Mouse (Mus musculus) ZHBTc4 (cell line): Measurements from ENCODE around the gene F5.
"Not testable (repeated sequence)": the region's sequence is repeated elsewhere in the genome, so short reads cannot be mapped to it uniquely, and the experiment has no call there.

Experiments used
- DNase-seq: peaks from one replicate; pipeline ENCODE4 v3.0.0-alpha.2; 2011; ENCODE audit warnings: low read depth, low spot score

F5 gene

DNA sequence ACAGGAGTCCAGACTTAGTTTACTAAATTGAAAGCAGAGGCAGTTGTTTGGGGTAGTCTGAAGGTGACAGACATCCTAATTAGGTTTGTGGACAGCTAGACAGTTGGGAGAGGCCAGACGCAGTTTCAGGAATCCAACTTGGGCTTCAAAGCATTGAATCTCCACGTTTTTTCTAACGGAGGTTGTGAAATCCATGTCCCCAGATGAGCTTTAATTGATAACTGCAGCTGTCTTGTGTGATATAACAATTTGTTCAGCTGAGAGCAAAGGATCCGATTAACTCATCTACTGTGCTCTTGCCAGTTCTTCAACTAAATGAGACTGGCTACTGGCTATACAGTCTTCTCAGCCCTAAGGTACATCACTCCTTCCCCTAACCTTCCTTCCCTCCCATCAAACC lies 6.9 kb downstream of the F5 start:
- no peak for DNase-seq

DNA sequence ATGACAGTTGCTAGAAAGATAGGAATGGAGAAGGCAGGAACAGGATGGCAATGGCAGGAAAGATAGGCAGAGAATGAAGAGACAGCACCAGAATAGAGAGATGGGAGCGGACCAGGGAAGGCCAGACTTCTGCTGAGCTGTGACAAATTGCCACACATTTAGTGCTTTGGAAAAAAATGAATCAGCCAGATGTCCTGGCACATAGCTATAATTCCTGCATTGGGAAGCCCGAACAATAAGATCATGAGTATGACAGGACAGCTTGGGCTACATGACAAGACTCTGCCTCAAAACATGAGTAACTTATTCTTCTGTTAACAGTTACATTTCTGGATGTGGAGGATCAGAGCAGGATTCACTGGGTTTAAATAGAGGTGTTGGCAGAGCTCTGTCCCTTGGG lies 8.1 kb downstream of the F5 start:
- DNase-seq: no peak

DNA sequence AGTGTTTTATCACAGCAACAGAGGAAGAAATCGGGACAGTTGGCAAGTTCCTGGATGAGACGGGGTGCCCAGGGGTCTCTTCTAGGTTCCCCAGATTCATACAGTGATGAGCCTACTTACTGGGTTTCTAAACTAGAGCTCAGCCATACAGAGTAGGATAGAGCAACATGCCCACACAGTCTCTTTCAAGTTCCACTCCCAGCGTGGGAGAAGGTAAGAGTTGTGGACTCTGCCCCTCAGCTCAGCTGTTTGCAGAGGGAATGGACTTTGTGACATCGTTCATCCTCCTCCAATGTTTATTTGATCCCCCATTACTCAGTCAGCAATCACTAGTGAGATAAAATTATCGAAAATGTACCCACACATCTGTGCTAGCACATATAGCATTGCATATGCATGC lies 11.1 kb downstream of the F5 start:
- DNase-seq: no peak

DNA sequence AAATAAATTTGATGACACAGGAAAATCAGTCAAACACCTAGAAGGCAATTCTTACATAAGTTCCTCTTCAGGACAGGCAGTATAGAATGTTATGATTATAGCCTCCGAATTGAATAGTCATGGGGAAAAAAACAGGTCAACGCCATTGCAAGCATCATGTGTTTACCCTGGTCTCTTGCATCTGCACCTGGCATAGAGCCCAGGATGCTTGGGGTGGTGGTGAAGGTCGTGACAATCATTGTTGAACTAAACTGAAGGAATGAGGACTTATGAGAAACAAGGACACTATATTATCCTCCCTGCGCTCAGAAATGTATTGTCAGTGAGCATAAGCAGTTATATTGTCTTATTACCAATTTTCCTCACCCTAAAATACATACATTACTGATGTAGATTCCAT lies 17.2 kb downstream of the F5 start:
- no peak for DNase-seq

DNA sequence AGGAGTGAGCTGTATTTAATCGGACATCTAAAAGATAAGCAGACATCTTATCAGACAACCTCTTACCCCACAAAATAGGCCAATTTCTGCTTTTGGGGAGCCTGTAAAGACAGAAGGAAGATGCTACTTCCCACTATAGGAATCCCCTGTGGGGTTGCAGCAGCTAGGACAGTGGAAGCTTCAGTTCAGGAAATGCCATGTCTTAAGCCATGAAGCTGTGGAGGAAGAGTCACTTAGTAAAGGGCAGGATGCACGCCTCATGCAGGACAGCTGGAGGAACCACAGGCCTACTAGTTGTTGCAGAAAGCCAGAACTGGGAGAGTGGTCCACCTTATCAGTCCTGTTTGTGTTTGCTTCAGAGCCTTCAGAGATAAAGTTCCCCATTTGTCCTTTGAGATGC lies 18.8 kb downstream of the F5 start:
- no peak for DNase-seq

DNA sequence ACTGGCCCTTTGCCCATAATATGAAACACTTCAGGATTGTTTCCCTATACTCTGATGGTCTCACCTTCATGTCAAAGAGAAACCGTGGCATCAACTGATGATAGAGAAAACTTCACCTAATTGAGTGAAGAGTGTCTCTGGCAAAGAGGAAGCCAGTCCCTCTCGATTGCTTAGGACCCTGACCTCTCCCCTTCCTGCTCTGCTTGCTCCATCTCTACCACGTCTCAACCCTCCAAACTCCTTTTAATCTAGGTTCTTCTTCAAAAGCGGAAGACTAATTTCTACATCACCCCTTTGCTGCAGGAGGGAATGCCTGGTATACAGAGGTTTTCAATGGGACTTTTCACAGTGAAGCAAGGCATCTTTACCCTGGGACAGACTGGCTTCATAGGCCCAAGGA lies 21.5 kb downstream of the F5 start:
- DNase-seq: no peak

DNA sequence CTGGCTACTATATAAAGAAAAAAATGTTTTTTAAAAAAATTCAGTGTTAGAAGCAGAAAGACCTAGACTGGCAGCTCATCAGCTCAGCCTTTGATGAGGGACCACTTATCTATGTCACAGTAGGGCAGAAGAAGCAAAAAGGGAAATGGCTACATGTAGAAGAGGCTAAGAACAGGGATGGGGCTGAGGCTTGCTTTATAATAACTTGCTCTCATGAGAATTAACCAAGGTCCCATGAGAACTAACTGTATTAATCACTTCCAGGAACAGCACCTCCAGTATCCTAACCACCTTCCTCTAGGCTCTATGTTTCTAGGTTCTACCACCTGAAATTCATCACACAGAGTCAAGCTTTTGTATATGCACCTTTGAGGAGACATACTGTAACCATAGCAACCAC lies 25.2 kb downstream of the F5 start:
- DNase-seq: no peak

DNA sequence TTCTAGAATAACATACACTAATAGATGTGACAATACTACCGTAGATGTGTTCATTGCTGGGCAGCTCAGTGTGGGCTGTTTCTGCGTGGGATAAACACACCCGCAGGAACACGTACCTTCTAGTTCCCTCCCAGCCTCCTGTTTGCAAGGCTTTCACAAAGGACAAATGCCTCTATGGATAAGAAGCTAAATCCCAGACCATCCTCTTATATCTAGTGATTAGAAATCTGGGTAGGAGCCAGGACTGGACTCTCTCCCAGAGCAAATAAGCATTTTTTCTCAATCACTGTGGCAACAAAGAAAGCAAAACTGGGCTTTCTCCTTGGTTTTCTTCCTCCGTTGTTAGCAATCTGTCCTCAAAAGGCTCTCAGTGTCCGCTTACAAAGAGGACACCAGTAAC lies 26.8 kb downstream of the F5 start:
- DNase-seq: no peak

DNA sequence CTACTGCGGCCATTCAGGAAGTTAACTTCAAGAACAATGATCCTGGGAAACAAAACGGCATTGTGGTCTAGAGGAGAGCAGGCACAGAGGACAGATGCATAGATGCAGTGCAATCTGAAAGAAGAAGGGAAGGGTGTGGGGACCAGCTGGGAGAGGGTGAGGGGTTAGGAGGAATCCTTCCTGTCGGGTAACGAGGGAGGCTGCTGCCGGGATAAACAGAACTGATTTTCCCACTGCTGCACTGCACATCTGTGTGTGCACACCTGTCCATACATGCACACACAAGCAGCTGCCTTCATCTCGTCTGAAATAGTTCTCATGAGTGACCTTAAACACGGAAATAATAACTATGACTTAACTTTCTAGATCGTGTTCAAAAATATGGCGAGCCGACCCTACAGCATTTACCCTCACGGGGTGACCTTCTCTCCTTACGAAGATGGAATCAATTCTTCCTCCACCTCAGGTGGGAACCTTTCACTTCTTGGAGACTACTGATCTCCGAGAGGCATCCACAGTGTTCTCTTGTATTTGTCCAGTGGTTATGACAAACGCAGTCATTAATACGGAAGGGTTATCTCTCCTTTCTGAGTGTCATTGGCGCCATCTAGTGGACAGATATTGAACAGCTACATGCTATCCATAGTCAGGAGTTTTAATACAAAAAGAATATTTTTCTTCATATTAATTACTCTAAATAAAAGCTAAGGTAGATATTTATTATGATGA lies 32.7 kb downstream of the F5 start:
- peak; percentile 60 for DNase-seq

DNA sequence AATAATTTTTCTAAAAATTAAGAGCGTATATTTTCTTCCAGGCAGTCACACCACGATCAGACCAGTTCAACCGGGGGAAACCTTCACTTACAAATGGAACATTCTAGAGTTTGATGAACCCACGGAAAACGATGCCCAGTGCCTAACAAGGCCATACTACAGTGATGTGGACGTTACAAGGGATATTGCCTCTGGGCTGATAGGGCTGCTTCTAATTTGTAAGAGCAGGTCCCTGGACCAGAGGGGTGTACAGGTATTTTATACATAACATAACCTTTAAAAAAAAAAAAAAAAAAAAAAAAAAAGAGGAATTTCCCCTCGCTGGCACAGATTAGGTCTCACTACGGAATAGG lies 33.2 kb downstream of the F5 start:
- DNase-seq: no peak

DNA sequence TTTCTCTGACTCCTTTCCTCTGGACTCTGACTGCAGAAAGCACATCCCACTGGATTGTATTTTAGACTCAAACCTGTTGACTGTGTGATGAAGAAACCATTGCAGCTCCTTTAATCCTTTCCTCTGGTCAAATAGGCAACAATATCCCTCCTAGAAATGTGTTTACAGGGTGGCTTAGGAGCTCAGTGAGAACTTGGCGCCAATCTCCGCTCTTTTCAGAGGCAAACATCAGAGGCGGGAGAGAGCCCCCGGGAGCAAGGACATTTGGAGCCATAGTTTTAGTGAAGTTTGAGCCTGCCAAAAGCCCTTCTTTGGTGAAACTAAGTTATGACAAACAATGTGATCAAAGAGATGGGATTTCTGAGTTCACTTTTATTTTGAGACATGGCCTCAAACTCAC lies 33.7 kb downstream of the F5 start:
- DNase-seq: no peak

DNA sequence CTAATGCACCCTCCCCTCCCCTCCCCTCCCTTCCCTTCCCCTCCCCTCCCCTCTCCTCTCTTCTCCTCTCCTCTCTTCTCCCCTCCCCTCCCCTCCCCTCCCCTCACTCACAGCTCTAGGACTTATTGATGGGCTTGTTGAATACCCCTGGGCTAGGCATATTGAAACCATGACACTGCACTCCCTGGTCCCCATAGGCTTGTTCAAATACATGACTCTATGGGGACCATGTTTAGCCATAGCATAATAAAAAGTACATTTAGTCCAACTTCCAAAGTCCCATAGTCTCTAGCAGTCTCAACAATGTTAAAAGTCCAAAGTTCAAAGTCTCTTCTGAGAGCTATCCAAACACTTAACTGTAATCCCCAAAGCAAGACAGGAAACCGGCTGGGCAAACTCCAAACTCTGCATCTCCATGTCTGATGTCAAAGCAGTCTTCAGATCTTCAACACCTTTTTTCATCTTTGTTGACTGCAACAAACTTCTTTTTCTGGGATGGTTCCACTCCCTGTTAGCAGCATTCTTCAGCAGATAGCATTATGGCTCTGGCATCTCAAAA lies 35.4 kb downstream of the F5 start:
- DNase-seq: no peak

DNA sequence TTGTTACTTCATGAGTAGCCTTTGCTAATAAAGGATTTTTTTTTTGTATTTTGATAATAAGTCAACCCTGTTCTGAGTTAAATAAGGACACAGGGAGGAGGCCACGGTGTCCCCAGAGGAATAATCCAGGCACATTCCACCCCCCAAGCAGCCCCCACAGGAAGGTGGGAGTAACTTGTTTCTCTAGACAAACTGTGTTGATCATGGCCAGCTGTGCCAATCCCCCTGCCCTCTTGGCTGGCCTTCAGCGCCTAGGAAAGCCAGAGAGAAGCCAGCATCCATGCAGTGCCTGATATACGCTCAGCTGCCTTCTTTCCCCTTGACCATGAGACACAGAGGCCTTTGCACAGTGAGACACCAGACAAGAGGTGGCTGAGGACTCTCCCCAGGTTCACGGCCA lies 47.9 kb downstream of the F5 start:
- no peak for DNase-seq

DNA sequence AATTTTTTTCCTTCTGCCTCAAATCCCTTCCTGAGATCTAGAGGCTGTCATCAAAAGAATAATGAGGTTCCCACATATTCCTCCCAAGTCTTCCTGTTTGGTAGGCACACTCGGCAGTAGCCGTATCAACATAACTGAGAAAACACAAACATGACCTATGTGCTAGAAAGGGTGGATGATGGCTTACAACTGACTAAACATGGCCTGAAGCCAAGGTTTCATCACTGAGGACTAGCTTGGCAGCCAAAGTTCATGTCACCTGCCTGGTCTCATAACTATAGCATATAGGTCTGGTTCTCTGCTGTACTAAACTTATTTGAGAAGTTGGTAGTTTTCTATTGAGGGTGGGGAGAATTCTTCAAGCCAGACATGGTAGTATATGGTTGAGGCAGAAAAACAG lies 56.8 kb downstream of the F5 start:
- no peak for DNase-seq

DNA sequence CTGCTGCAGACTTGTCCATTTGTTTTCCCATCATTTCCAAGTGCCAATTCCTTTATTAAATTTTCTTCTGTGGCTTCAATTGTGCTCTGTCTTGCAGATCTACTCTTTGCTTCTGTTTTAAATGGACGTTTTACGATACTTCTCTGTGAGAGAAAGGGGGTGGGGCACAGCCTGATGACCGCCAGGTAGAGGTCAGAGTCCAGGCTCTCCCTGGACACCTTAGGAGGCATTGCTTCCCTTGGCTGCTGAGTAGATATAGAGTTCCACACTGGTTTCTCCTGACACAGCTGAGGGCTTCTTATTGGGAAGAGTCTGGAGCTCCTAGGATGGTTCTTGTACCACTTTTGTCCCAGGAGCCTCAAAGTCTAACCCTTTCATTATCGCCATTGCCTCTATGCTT lies 59.3 kb downstream of the F5 start:
- DNase-seq: no peak

DNA sequence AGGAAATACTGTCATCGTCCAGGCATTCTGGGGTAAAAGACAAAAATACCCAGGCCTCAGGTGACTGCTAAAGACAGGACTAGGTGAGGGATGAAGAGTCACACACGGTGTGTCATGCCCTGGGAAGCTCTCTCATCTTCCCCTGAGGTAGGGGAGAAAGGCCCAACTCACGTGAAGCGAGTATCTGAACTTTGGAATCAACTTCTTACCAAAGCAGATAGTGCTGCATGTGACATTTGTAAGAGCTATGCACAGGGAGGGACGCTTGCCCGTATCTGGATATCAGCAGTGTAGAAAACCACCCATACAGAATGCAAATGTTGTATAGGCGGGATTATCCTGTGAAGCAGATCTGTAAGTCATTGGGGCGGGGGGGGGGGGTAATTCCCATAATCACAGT lies 61.0 kb downstream of the F5 start:
- no peak for DNase-seq

DNA sequence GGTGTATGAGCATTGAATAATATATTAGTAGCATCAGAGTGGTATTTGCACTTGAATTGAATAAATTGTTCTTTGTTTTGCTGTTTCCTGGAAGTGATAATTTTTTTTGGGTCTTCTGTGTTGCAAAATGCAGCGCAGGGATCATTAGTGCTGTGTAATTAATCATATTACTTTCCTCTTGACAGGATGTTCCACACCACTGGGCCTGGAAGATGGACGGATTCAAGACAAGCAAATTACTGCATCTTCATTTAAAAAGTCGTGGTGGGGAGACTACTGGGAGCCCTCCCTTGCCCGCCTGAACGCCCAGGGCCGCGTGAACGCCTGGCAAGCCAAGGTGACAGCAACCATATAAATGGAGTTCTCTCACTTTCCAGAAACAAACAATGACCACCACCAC lies 62.6 kb downstream of the F5 start:
- no peak for DNase-seq

DNA sequence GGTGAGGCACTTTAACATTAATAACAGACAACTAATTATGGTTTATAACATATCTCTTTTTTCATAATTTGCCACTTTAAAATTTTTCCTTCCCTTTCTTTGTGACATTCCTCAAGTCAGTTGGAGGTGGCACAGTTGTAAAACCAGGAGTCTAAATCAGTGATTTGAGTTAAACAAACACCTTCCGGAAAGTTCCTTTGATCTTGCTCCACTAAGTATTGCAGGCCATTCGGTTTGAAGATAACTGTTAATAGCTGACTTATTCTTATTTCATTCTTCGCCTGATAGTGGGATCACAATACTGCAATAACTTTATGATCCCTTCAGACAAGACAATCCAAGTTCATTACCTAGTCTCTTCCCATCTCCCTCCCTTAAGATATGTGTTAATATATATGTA lies 63.5 kb downstream of the F5 start:
- no peak for DNase-seq

DNA sequence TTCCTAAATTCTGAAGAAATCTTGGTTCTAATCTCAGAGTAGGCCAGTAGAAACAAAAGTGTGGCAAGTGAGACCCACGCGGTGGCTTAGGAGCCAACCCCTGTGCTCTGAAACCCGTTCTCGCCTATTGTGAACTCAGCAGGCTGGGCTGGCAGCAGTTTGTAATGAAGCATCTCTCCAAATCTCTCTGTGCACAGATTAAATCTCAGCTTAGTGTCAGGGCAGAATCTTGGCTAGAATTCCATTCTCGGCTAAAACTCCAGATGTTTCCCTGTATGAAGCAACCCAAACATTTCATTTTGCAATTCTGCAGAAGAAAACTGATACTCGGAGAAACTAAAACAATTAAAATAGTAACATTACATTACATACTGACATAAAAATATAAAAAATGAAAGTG lies 63.9 kb downstream of the F5 start:
- DNase-seq: no peak

DNA sequence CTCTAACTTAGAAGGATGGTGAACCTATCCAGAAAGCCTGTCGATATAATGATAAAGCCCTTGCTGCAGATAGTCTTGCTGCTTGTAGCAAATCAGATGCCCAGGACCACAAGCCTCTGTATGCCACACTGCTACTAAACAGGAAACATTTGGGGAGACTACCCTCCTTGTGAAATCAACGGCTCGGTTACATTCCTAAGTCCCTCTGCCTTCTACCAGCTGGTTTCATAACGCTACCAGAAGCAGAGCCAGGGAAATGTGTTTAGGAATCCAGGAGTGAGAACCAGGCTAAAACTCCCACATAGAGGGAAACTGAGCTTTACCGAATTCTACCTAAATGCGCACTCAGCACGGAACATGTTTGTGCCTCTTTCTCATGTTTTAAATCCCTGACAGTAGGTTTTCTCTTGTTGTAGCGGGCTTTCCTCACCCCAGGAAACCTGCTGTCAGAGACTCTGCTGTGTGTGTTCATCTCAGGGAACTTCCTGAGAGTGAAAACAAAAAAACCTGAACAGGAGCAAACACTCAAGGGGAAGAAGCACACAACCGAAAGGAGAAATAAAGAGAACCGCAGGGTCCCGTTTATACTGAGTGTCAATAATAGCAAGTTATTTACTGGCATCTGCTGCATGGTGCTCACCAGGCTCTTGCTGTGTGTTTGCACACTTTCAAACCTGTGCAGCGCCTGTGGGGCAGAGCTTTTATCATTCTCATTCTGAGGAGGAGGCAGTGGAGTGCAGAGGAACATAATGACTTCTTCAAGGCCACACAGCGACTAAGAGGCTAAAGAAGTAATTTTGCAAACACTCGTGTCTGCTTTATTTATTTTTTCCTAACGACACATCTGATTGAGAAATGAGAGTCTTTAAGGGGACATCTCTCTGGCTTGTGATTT lies 66.4 kb downstream of the F5 start:
- no peak for DNase-seq

DNA sequence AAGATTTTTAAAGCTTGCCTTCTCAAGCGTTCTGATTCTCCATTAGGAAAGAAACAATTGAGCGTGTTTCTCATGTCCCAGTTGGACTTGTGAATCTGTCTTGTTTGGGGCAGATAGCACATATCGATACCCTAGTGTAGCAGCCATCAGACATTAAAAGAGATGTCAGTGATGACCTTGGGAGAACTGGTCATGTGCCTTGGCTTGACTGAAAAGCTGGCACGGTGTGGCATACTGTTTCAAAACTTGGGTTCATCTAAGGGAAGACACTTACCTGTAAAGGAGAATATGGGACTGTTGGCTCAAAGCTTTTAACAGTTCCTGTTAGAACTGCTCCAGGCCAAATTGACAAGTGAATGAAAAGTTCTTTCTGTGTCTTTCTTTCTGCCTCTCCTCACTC lies 68.6 kb downstream of the F5 start:
- no peak for DNase-seq

DNA sequence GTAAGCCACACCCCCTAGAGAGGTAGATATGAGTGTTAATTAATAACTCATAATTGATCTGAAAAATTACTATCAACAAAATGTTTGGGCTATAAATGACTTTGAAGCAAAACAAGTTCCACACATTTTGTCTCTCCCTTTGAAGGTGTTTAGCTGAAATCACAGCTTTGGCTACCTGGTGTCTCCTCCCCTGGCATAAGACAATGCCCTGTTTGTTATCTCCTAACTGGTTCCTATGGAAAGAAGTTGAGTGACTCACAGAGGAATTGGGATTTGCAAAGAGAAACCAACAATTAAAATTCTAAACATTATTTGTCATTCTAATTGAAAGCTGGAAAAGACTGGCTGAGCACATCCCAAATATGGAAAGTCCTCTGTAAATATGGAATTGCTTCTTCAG lies 71.5 kb downstream of the F5 start:
- DNase-seq: no peak

DNA sequence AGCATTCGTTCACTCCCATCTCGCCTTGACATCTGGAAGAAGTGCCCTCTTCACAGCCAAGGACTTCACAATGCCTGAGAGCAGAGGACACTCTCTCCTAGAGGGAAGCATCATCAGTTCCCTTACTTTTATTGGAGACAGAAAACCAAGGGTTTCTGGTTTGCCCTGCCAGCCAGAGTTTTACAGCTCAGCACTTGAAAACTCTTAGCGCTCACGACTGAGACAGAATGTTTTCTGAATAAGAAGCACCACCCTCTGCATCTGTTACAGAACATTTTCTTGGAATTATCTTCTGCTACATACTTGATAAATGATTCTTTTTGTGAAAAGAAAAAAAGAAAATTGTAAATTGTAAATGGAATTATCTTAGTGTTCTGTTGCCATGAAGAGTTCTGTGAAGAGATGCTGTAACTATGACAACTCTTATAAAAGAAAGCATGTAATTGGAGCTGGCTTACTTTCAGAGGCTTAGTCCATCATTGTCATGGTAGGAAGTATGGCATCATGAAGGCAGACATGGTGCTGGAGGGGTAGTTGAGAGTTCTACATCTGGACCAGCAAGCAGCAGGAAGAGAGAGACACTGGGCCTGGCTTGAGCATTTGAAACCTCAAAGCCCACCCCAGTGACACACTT lies 80.4 kb downstream of the F5 start:
- DNase-seq: not testable (repeated sequence)
